Mouse (Mus musculus): ENCODE data around the gene Bmpr2.

The Bmpr2 gene

GRCm38 (mm10) chr1:59795336-59795735 lies 32.1 kb downstream of the Bmpr2 start:
- DNase-seq (ENCODE audit: low read depth, low spot score) = peak; percentile 8

GRCm38 (mm10) chr1:59797865-59798264 lies 34.7 kb downstream of the Bmpr2 start:
- no peak for DNase-seq (ENCODE audit: low read depth, low spot score)

GRCm38 (mm10) chr1:59804363-59804762 lies 41.2 kb downstream of the Bmpr2 start:
- DNase-seq (ENCODE audit: low read depth, low spot score) = no peak

GRCm38 (mm10) chr1:59809921-59810320 lies 46.7 kb downstream of the Bmpr2 start:
- DNase-seq (ENCODE audit: low read depth, low spot score) = no peak

- no peak for DNase-seq (ENCODE audit: low read depth, low spot score)
Observed at GRCm38 (mm10) chr1:59812782-59813181, 49.6 kb downstream of the Bmpr2 start.

- no peak for DNase-seq (ENCODE audit: low read depth, low spot score)
Observed at GRCm38 (mm10) chr1:59825421-59825820, 62.2 kb downstream of the Bmpr2 start.

GRCm38 (mm10) chr1:59826583-59826982 lies 63.4 kb downstream of the Bmpr2 start:
- DNase-seq (ENCODE audit: low read depth, low spot score) = no peak

- no peak for DNase-seq (ENCODE audit: low read depth, low spot score)
Observed at GRCm38 (mm10) chr1:59829410-59829809, 66.2 kb downstream of the Bmpr2 start.

GRCm38 (mm10) chr1:59830194-59830593 lies 67.0 kb downstream of the Bmpr2 start:
- no peak for DNase-seq (ENCODE audit: low read depth, low spot score)

- no peak for DNase-seq (ENCODE audit: low read depth, low spot score)
Observed at GRCm38 (mm10) chr1:59833723-59834122, 70.5 kb downstream of the Bmpr2 start.

- no peak for DNase-seq (ENCODE audit: low read depth, low spot score)
Observed at GRCm38 (mm10) chr1:59848327-59848726, 85.1 kb downstream of the Bmpr2 start.

- no peak for DNase-seq (ENCODE audit: low read depth, low spot score)
Observed at GRCm38 (mm10) chr1:59859046-59859445, 95.8 kb downstream of the Bmpr2 start.

GRCm38 (mm10) chr1:59862144-59862543 lies 98.9 kb downstream of the Bmpr2 start:
- DNase-seq (ENCODE audit: low read depth, low spot score) = no peak

- no peak for DNase-seq (ENCODE audit: low read depth, low spot score)
Observed at GRCm38 (mm10) chr1:59868041-59868440, 104.8 kb downstream of the Bmpr2 start.

- DNase-seq (ENCODE audit: low read depth, low spot score) = no peak
Observed at GRCm38 (mm10) chr1:59874023-59874422, 110.8 kb downstream of the Bmpr2 start.

- DNase-seq (ENCODE audit: low read depth, low spot score) = no peak
Observed at GRCm38 (mm10) chr1:59878098-59878497, 114.9 kb downstream of the Bmpr2 start.

- no peak for DNase-seq (ENCODE audit: low read depth, low spot score)
Observed at GRCm38 (mm10) chr1:59883349-59884134, 120.3 kb downstream of the Bmpr2 start.

- no peak for DNase-seq (ENCODE audit: low read depth, low spot score)
Observed at GRCm38 (mm10) chr1:59886899-59887298, 123.7 kb downstream of the Bmpr2 start.

- DNase-seq (ENCODE audit: low read depth, low spot score) = no peak
Observed at GRCm38 (mm10) chr1:59888018-59888417, 124.8 kb downstream of the Bmpr2 start.

GRCm38 (mm10) chr1:59891185-59891584 lies 128.0 kb downstream of the Bmpr2 start:
- DNase-seq (ENCODE audit: low read depth, low spot score) = no peak

- DNase-seq (ENCODE audit: low read depth, low spot score) = no peak
Observed at GRCm38 (mm10) chr1:59892777-59893176, 129.6 kb downstream of the Bmpr2 start.

- no peak for DNase-seq (ENCODE audit: low read depth, low spot score)
Observed at GRCm38 (mm10) chr1:59894025-59894424, 130.8 kb downstream of the Bmpr2 start.

GRCm38 (mm10) chr1:59895456-59895855 lies 132.3 kb downstream of the Bmpr2 start:
- no peak for DNase-seq (ENCODE audit: low read depth, low spot score)

Measured in brain, embryonic 18.5 days (tissue).